28 mouse cellular contexts compared by ENCODE assay signal in the genomic region with DNA sequence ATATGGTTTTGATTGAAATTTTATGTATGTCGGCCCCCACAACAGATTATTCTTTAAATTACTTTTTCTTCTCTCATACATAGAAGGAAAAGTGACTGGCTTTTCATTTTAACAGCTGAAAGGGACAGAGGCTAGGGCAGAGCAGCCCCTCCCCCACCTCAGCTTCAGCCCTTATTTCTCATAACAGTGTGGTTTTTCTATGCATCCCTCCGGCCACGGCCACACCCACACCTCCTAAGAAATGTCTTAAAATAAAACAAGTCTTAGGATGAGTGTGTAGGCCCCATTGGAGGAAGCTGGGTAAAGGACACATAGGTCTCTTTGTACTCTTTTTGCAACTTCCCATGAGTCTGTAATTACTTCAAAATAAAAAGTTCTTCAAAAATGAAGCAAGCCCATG. TPM values are rescaled to one million over a fixed set of nuclear protein-coding genes. Genes with fewer than 3 reads are reported as not detected.
DNase-seq lines count a peak whose midpoint lies in the region; ATAC-seq and TF ChIP-seq lines count a peak whose summit lies in the region.
"Had no signal": no experiment of that assay in that cellular context is flagged by ENCODE, and none has a peak within 500 bp of the region (broad histone marks: within the 10 kb centered on the region; RNA-seq: fewer than 3 reads in every experiment).

No protein-coding gene starts in this region.

- H3K4me2 ChIP-seq in CH12.LX (ENCODE audit: insufficient read depth, low read depth, poor library complexity, severe bottlenecking), result peak overlapping the region; percentile 50; the same call in 1 of the 2 replicates
- H3K4me2 ChIP-seq: embryonic facial prominence, embryonic 12.5 days; forebrain, embryonic 12.5 days; heart, embryonic 13.5 days; hindbrain, embryonic 15.5 days; intestine, embryonic 15.5 days; midbrain, embryonic 12.5 days; neural tube, embryonic 13.5 days had no signal

- H3K27ac ChIP-seq in CH12.LX (ENCODE audit: insufficient read depth, low read depth), result no peak overlapping the region
- H3K27ac ChIP-seq: embryonic facial prominence, embryonic 12.5 days; forebrain, embryonic 12.5 days; heart, embryonic 13.5 days; hindbrain, embryonic 15.5 days; intestine, embryonic 15.5 days; liver, embryonic 14.5 days; macrophage; midbrain, embryonic 12.5 days; neural tube, embryonic 13.5 days had no signal

- peak; percentile 56 for ATAC-seq in granulocyte monocyte progenitor cell, adult 5-6 weeks (replicated peaks; ENCODE audit: poor library complexity, severe bottlenecking)
- ATAC-seq: intestine, embryonic 15.5 days; lung, postnatal 0 days; Patski had no signal

- in situ Hi-C loops in CH12.LX (cut with MboI; ENCODE audit: low pct_ligation_motif_present, low pct_unique_long_range_greater_than_20kb, low sequenced_read_pairs), result loop anchor here (25.0 kb wide), 1 partner anchor 336 kb away; no protein-coding TSS in a partner anchor

- peaks cover 7 to 29% of the 10 kb centered on the region in 2 experiments for H3K4me1 ChIP-seq in CH12.LX (ENCODE audit: control insufficient read depth in 1 of 2, insufficient read depth in 2 of 2)
- H3K4me1 ChIP-seq in megakaryocyte, embryonic 14.5 days, result peaks cover 99% of the 10 kb centered on the region

- DNase-seq in 416B (ENCODE audit: low read depth) (peak; percentile 85), CH12.LX (ENCODE audit: extremely low read depth) (no peak)
- DNase-seq in layer of hippocampus, adult 11-12 months (ENCODE audit: low spot score), result no peak
- DNase-seq in adrenal gland, adult (ENCODE audit: inconsistent age in 2 of 2, low spot score in 1 of 2), result no peak
- DNase-seq in cerebellum, postnatal 10 days, result no peak
- DNase-seq: adrenal gland, adult 2 months; cerebellum, adult 11-12 months; cerebellum, postnatal 14 days; heart, adult 18-20 months; kidney, adult 8-10 months; kidney, postnatal 10 days; retina, postnatal 1 day; right cerebral cortex, postnatal 25 days; spleen, adult 18-20 months had no signal

- H3K4me3 ChIP-seq in CH12.LX (replicated peaks in 1 of 3; ENCODE audit: low read depth in 2 of 3, low read length in 2 of 3, poor library complexity in 1 of 3), result no peak overlapping the region
- peak overlapping the region; percentile 67 for H3K4me3 ChIP-seq in megakaryocyte, embryonic 14.5 days (replicated peaks)
- H3K4me3 ChIP-seq: embryonic facial prominence, embryonic 12.5 days; erythroblast, embryonic 14.5 days; forebrain, embryonic 12.5 days; heart, embryonic 13.5 days; hindbrain, embryonic 15.5 days; intestine, embryonic 15.5 days; midbrain, embryonic 12.5 days; neural tube, embryonic 13.5 days had no signal

- H3K79me2 ChIP-seq in CH12.LX (replicated peaks; ENCODE audit: control insufficient read depth, extremely low read depth, insufficient read depth, poor library complexity, severe bottlenecking), result no peaks in the 10 kb centered on the region

- TF ChIP-seq CTCF in CH12.LX (conservative IDR thresholded peaks at IDR 0.05 in 1 of 2, IDR thresholded peaks at IDR 0.05 in 1 of 2; ENCODE audit: low read depth in 2 of 2, low read length in 2 of 2), result no peak

- H3K9ac ChIP-seq in CH12.LX (ENCODE audit: insufficient read depth, low read depth), result no peak overlapping the region; the same call in 1 of the 2 replicates
- H3K9ac ChIP-seq: embryonic facial prominence, embryonic 12.5 days; forebrain, embryonic 12.5 days; heart, embryonic 13.5 days; hindbrain, embryonic 15.5 days; intestine, embryonic 15.5 days; liver, embryonic 14.5 days; midbrain, embryonic 12.5 days; neural tube, embryonic 13.5 days had no signal

- TF ChIP-seq EP300 in CH12.LX (IDR thresholded peaks at IDR 0.05; ENCODE audit: low read length), result no peak

- dilution Hi-C loops in CH12.LX (cut with MboI; ENCODE audit: extremely low pct_ligation_motif_present, extremely low pct_unique_long_range_greater_than_20kb, low sequenced_read_pairs), result no loop called here

- TF ChIP-seq POLR2A in CH12.LX (IDR thresholded peaks at IDR 0.05; ENCODE audit: low read depth, low read length), result no peak

- H3K9me3 ChIP-seq in CH12.LX (replicated peaks; ENCODE audit: low read length), result no peaks in the 10 kb centered on the region
- H3K9me3 ChIP-seq in megakaryocyte, embryonic 14.5 days, result no peaks in the 10 kb centered on the region
- H3K9me3 ChIP-seq: embryonic facial prominence, embryonic 12.5 days; forebrain, embryonic 12.5 days; heart, embryonic 13.5 days; hindbrain, embryonic 15.5 days; intestine, embryonic 15.5 days; midbrain, embryonic 12.5 days; neural tube, embryonic 13.5 days had no signal

- TF ChIP-seq RAD21 in CH12.LX (IDR thresholded peaks at IDR 0.05; ENCODE audit: low read depth, low read length), result no peak

- H3K27me3 ChIP-seq in CH12.LX (replicated peaks), result no peaks in the 10 kb centered on the region
- no peaks in the 10 kb centered on the region for H3K27me3 ChIP-seq in megakaryocyte, embryonic 14.5 days (replicated peaks)
- H3K27me3 ChIP-seq: embryonic facial prominence, embryonic 12.5 days; forebrain, embryonic 12.5 days; heart, embryonic 13.5 days; hindbrain, embryonic 15.5 days; intestine, embryonic 15.5 days; midbrain, embryonic 12.5 days; neural tube, embryonic 13.5 days; Patski had no signal

- peaks cover 5 to 49% of the 10 kb centered on the region in 2 experiments for H3K36me3 ChIP-seq in CH12.LX (replicated peaks in 1 of 2; ENCODE audit: control insufficient read depth in 1 of 2, insufficient read depth in 1 of 2, low read length in 1 of 2)
- peaks cover 81% of the 10 kb centered on the region for H3K36me3 ChIP-seq in megakaryocyte, embryonic 14.5 days (replicated peaks; ENCODE audit: low read length)
- H3K36me3 ChIP-seq: embryonic facial prominence, embryonic 12.5 days; hindbrain, embryonic 15.5 days; intestine, embryonic 15.5 days; midbrain, embryonic 12.5 days had no signal

TF ChIP-seq in CH12.LX, 34 proteins besides CTCF, POLR2A, EP300 and RAD21:
- TF ChIP-seq MAX (IDR thresholded peaks at IDR 0.05; ENCODE audit: low read length) (no peak), GABPA (IDR thresholded peaks at IDR 0.05; ENCODE audit: insufficient replicate concordance, low read depth, low read length) (no peak), CHD2 (IDR thresholded peaks at IDR 0.05; ENCODE audit: low read length) (peak; percentile 58)

RNA-seq across cellular contexts. Expression of a gene that starts 20.8 kb away (rescaled TPM):
- total RNA-seq in CH12.LX (2012; rRNA removed), result 4.7 and 6.2 TPM in 2 replicates
- total RNA-seq in CH12.LX (2014; rRNA removed), result 3.7 and 4.3 TPM in 2 replicates
- 6.5 and 6.7 TPM in 2 replicates for polyA plus RNA-seq in CH12.LX (2012; ENCODE audit: insufficient read length, low read depth)
- total RNA-seq in granulocyte monocyte progenitor cell, adult 5-6 weeks (2014; fragmentation: Nextera tagmentation), result 5.0 and 8.5 TPM in 2 replicates
- 6.3 and 12.4 TPM in 2 replicates for total RNA-seq in granulocyte monocyte progenitor cell, adult 5-6 weeks (2017)
- polyA plus RNA-seq in megakaryocyte, embryonic 14.5 days (2012; ENCODE audit: insufficient read depth, low replicate concordance), result 7.9 and 18.5 TPM in 2 replicates
